Mouse (Mus musculus) intestine, embryonic 15.5 days (tissue): ENCODE data around the gene Dtnbp1. TPM values are rescaled to one million over a fixed set of nuclear protein-coding genes. Genes with fewer than 3 reads are reported as not detected.

Experiments used
- ATAC-seq: fragments of 200-750 bp; cut with Nextera tagmentation; 2 replicates; pipeline ENCODE4 v1.8.0; 2017; ENCODE audit warnings: moderate TSS enrichment, moderate library complexity
- H3K27ac ChIP-seq: fragments of 300-500 bp; sonication (generic); 2 replicates; pipeline ENCODE4 v1.5.1; 2015; ENCODE audit warnings: mild to moderate bottlenecking, inconsistent platforms
- H3K27me3 ChIP-seq: fragments of 300-500 bp; sonication (generic); replicated peaks from 2 replicates; pipeline ENCODE4 v1.6.1; 2015; ENCODE audit warnings: inconsistent platforms
- H3K36me3 ChIP-seq: fragments of 300-500 bp; sonication (generic); 2 replicates; pipeline ENCODE4 v1.6.1; 2015; ENCODE audit warnings: inconsistent platforms
- H3K4me1 ChIP-seq: fragments of 300-500 bp; sonication (generic); replicated peaks from 2 replicates; pipeline ENCODE4 v1.6.1; 2015; ENCODE audit warnings: inconsistent platforms
- H3K4me2 ChIP-seq: fragments of 300-500 bp; sonication (generic); replicated peaks from 2 replicates; pipeline ENCODE4 v1.6.1; 2015; ENCODE audit warnings: mild to moderate bottlenecking, inconsistent platforms
- H3K4me3 ChIP-seq: fragments of 300-500 bp; sonication (generic); replicated peaks from 2 replicates; pipeline ENCODE4 v1.5.1; 2015; ENCODE audit warnings: inconsistent platforms
- H3K9ac ChIP-seq: fragments of 300-500 bp; sonication (generic); 2 replicates; pipeline ENCODE4 v1.6.1; 2015; ENCODE audit warnings: inconsistent platforms
- H3K9me3 ChIP-seq: fragments of 300-500 bp; sonication (generic); 2 replicates; pipeline ENCODE4 v1.6.1; 2016; ENCODE audit warnings: inconsistent platforms
- WGBS: fragments of 180-500 bp; shearing (Covaris S2); methylation state at CpG from one replicate; pipeline ENCODE4 v1.1.7; 2015; 5-methylcytosine and 5-hydroxymethylcytosine counted together
- polyA plus RNA-seq: library from polyadenylated mRNA; unstranded; fragments of >200 nt; fragmentation: Nextera tagmentation; extraction: Ambion mirVana; gene quantifications from 2 replicates; pipeline ENCODE4 v1.2.1, GENCODE M21; 2015

Dtnbp1 gene
- polyA plus RNA-seq, 1 experiment from 2014 or later, result 62.0 TPM

DNA sequence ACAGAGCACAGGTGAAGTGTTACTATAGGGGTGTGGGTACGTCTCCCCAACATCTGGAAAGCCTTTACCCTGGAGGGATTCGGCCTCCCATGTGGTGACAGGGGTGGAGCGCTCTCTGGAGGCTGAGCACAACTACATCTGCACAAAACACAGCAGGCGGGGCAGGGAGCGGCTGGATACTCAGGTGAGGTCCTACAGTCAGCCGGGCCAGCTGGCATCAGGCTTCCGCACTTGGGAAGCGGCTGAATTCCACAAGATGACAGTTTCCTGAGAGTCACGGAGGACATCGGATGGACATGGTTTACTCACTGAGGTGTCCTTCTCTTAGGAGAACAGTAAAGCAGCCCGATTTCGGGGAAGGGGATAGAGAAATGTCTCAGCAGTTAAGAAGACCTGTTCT, 2.7 kb downstream of the Dtnbp1 start:
- 89% methylated on average over 12 of the region's 12 CpGs for WGBS
- ATAC-seq, result no peak
- no peak overlapping the region for H3K4me2 ChIP-seq
- H3K4me1 ChIP-seq, result no peaks in the 10 kb centered on the region; the same call in 1 of the 2 replicates
- no peaks in the 10 kb centered on the region for H3K27me3 ChIP-seq
- no peak overlapping the region for H3K27ac ChIP-seq
- H3K9me3 ChIP-seq, result no peaks in the 10 kb centered on the region
- no peak overlapping the region for H3K4me3 ChIP-seq
- H3K36me3 ChIP-seq, result no peaks in the 10 kb centered on the region
- no peak overlapping the region for H3K9ac ChIP-seq

DNA sequence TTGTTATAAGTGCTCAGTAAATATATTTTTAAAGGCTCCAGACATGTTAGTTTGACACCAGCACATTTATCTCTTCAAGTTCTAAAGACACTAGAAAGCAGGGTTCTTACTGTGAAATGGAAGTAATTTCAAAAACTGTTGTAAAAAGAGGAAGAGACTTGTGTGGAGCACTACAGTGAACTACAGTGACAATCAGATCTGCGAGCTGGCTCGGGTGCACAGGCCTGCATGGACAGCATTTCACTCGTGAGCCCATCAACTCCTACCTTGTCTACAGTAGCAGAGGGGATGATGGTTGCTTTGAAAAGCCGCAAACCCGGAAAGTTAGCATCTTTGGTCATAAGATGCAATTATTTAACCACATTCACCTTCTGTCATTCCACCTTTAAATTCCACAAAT, 5.6 kb downstream of the Dtnbp1 start:
- Histone ChIP-seq H3K27ac (no peak overlapping the region), H3K9me3 (no peaks in the 10 kb centered on the region), H3K4me3 (no peak overlapping the region), H3K4me1 (no peaks in the 10 kb centered on the region; the same call in 1 of the 2 replicates), H3K4me2 (no peak overlapping the region), H3K27me3 (no peaks in the 10 kb centered on the region), H3K9ac (no peak overlapping the region), H3K36me3 (no peaks in the 10 kb centered on the region; the same call in 1 of the 2 replicates)
- 84% methylated on average over 5 of the region's 5 CpGs for WGBS
- ATAC-seq, result no peak

DNA sequence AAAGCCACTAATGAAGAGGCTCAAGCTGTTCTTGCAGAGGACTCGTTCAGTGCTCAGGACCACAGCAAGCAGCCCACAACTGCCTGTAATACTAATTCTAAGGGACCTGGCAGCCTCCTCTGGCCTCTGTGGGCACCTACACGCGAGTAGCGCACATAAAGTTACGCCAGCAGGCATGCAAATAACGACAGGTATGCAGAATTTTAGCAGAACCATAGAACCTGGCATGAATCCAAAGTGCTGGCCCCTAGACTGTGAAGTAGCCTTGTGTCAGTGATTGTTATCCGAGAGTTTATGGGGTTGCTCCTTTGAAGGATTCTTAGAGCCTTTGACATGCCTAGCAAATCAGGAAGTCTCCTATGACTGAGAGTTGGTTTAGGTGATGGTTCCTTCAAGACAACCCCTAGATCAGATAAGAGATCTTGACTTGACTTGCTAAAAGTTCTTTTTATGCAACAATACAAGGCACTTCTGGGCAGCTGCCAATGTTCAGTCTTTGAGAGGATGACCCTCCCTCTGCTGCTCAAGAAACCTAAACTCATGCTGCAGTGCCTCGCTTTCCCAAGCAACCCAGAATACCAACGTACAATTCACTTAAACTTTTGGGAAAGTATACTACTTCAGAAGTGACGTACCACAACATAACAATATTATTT, 9.3 kb downstream of the Dtnbp1 start:
- ATAC-seq, result no peak
- H3K9me3 ChIP-seq, result no peaks in the 10 kb centered on the region
- no peaks in the 10 kb centered on the region; the same call in 1 of the 2 replicates for H3K36me3 ChIP-seq
- H3K27ac ChIP-seq, result no peak overlapping the region
- H3K4me2 ChIP-seq, result no peak overlapping the region
- no peak overlapping the region for H3K4me3 ChIP-seq
- H3K9ac ChIP-seq, result no peak overlapping the region
- no peaks in the 10 kb centered on the region for H3K4me1 ChIP-seq
- H3K27me3 ChIP-seq, result no peaks in the 10 kb centered on the region
- 83% methylated on average over 10 of the region's 10 CpGs for WGBS

DNA sequence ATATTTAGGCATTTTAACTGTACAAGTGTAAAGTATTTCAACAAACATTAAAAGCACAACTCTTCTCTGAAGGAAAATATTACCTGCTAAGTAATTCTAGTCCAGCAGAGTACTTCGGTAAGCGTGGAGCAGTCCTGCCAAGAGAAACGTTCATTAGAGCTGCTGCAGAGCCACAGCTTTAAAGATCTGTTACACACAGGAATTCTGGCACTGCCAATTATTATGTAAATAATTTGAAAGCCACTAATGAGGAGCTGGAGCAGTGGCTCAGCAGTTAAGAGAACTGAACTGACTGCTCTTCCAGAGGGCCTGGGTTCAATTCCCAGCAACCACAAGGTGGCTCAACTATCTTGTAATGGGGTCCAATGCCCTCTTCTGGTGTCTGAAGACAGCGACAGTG, 10.0 kb downstream of the Dtnbp1 start:
- no peaks in the 10 kb centered on the region for H3K9me3 ChIP-seq
- H3K4me2 ChIP-seq, result no peak overlapping the region
- 86% methylated on average over 4 of the region's 4 CpGs for WGBS
- H3K36me3 ChIP-seq, result no peaks in the 10 kb centered on the region; the same call in 1 of the 2 replicates
- no peak overlapping the region for H3K27ac ChIP-seq
- no peaks in the 10 kb centered on the region for H3K27me3 ChIP-seq
- no peaks in the 10 kb centered on the region for H3K4me1 ChIP-seq
- H3K9ac ChIP-seq, result no peak overlapping the region
- no peak overlapping the region for H3K4me3 ChIP-seq
- no peak for ATAC-seq

DNA sequence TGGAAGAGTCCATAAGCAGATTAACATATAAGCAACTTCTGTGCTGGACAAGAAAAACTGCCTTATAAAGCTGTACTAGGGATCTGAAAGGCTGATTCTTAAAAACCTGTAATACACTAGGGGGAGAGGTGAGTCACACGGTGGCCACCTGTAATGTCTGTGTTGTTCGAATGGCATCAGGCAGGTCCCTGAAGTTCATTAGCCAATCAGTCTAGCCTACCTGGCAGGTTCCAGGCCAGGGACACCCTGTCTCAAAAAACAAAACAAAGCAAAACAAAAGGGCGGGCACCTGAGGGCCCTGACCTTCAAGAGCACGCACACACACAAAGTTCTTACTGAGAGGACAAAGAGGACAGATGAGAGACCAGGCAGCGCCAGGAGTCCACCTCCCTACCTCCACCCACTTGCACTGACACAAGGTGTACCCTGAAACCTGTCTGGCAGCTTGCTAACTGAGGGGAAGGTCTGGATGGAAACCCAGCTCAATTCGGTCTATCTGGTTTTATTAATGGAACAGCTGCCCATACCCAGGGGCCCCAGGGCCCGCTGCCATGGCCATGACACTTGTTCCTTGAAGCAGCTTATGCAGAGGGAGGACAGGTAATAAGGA, 11.8 kb downstream of the Dtnbp1 start:
- H3K9ac ChIP-seq, result no peak overlapping the region
- H3K27ac ChIP-seq, result 0 out of 2 replicates have a peak overlapping the region, but pooled peaks have one; percentile 22
- H3K36me3 ChIP-seq, result no peaks in the 10 kb centered on the region; the same call in 1 of the 2 replicates
- H3K4me3 ChIP-seq, result no peak overlapping the region
- H3K27me3 ChIP-seq, result no peaks in the 10 kb centered on the region
- no peaks in the 10 kb centered on the region for H3K9me3 ChIP-seq
- 81% methylated on average over 7 of the region's 7 CpGs for WGBS
- H3K4me1 ChIP-seq, result no peaks in the 10 kb centered on the region
- peak; percentile 88 for ATAC-seq
- no peak overlapping the region for H3K4me2 ChIP-seq

DNA sequence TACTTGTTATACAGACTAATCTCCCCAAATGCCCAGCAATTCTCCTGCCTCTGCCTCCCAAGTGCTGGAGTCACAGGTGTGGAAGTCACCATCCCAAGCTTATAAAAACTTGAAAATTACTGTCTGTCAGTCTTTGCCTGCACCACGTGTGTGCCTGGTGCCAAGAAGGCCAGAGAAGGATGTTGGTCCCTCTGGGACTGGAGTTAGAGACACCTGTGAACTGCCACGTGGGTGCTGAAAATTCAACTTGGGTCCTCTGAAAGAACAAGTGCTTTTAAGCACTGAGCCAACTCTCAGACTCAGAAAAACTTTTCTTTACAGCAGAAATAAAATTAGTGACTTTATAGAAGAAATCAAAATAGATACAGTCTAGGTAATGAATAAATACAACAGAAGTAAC, 15.6 kb downstream of the Dtnbp1 start:
- no peaks in the 10 kb centered on the region for H3K36me3 ChIP-seq
- H3K27ac ChIP-seq, result no peak overlapping the region
- H3K4me2 ChIP-seq, result no peak overlapping the region
- no peak overlapping the region for H3K4me3 ChIP-seq
- H3K9me3 ChIP-seq, result no peaks in the 10 kb centered on the region
- ATAC-seq, result no peak
- WGBS, result 67% methylated on average over 2 of the region's 2 CpGs
- H3K9ac ChIP-seq, result no peak overlapping the region
- no peaks in the 10 kb centered on the region for H3K4me1 ChIP-seq
- H3K27me3 ChIP-seq, result no peaks in the 10 kb centered on the region

DNA sequence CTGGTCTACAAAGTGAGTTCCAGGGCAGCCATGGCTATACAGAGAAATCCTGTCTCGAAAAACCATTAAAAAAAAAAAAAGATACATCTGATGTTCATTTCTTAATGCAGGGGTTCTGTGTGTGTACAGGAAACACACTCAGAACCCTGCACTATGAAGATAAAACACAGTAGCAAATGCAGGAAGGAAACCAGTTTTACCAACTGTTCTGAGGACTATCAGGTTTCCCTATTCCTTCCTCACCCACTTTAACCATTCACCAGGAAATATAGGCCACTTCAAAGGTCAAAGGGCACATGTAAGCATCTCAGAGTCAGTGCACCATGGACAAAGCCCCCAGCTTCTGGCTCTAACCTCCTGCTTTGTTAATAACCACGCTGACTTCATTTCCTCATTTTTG, 16.6 kb downstream of the Dtnbp1 start:
- Histone ChIP-seq H3K4me3 (no peak overlapping the region), H3K9ac (no peak overlapping the region), H3K4me2 (no peak overlapping the region), H3K9me3 (no peaks in the 10 kb centered on the region), H3K4me1 (no peaks in the 10 kb centered on the region), H3K36me3 (no peaks in the 10 kb centered on the region), H3K27me3 (no peaks in the 10 kb centered on the region), H3K27ac (no peak overlapping the region)
- WGBS, result 52% methylated on average over 2 of the region's 2 CpGs
- ATAC-seq, result 0 out of 2 replicates have a peak, but pooled peaks have one; percentile 34

DNA sequence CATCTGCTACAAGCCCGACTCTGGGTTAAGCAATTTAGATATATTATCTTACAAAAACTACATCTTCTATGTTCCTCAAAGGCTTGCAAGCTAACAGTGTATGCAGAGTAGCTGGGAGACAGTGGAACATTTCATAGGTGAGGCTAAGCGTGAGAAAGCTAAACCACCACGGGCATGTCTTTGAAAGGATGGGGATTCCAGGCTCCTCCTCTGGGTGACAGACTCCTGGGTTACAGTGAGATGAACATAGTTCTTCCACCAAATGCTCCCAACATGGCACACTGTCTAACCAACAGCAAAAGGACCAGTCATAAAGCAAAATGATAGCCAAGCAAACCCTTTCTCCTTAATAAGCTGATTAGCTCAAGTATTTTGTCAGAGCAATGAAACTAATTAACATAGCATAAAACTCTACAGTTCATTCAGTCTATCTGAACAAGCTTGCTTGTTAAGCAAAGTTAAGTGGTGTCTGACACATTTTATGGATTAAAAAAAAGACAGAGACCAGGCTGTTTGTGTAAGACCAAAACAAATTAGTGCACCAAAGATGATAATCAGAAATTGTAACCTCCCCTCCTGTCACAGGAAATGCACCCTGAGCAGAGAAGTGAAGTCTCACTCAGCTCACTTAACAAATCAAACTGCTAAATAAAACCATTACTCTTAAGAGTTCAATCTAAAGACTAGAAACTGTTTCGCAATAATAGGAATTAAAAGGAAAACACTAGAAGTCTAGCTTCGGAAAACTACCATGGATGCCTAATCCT, 18.1 kb downstream of the Dtnbp1 start:
- H3K36me3 ChIP-seq, result no peaks in the 10 kb centered on the region
- no peaks in the 10 kb centered on the region for H3K9me3 ChIP-seq
- H3K4me1 ChIP-seq, result no peaks in the 10 kb centered on the region
- H3K27me3 ChIP-seq, result no peaks in the 10 kb centered on the region
- H3K27ac ChIP-seq, result no peak overlapping the region
- ATAC-seq, result no peak
- 86% methylated on average over 5 of the region's 5 CpGs for WGBS
- H3K4me3 ChIP-seq, result no peak overlapping the region
- H3K9ac ChIP-seq, result no peak overlapping the region
- H3K4me2 ChIP-seq, result no peak overlapping the region

DNA sequence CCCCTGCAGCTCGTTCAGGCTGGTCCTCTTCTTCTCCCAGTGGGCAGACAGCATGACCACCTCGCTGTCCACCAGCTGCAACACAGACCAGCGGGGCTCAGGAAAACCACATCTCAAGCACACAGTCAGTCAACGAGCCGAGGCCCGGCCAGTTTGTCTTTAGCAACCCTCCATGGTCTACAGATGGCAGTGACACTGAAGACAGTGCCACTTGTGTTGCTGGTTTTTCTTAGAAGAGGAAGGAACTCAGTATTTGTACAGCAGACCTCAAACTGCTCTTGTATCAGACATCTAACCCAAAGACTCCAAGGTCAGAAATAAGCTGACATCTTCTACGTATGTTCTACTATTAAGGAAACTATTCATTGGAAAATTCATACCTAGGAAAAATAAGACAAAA, 19.1 kb downstream of the Dtnbp1 start:
- Histone ChIP-seq H3K27ac (no peak overlapping the region), H3K36me3 (no peaks in the 10 kb centered on the region), H3K4me1 (no peaks in the 10 kb centered on the region), H3K4me2 (no peak overlapping the region), H3K27me3 (no peaks in the 10 kb centered on the region), H3K4me3 (no peak overlapping the region), H3K9ac (no peak overlapping the region), H3K9me3 (no peaks in the 10 kb centered on the region)
- 84% methylated on average over 7 of the region's 7 CpGs for WGBS
- no peak for ATAC-seq

DNA sequence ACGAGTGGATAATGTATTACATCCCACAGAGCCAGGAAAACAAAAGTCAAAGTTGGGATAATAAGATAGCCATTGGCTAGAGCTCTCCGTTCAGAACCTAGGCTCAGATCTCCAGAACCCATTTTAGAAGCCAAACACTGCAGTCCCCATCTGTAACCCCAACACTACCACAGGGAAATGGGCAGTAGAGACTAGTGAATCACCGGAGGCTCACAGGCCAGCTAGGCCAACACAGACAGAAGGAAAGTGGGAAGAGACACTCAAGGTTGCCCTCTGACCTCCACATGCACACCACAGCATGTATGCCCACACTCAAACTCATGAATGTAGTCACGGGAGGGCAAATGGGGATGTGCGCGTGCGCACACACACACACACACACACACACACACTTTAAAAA, 22.5 kb downstream of the Dtnbp1 start:
- no peak for ATAC-seq
- no peak overlapping the region for H3K9ac ChIP-seq
- no peak overlapping the region for H3K4me2 ChIP-seq
- no peaks in the 10 kb centered on the region for H3K4me1 ChIP-seq
- no peaks in the 10 kb centered on the region for H3K27me3 ChIP-seq
- no peak overlapping the region for H3K27ac ChIP-seq
- no peak overlapping the region for H3K4me3 ChIP-seq
- no peaks in the 10 kb centered on the region for H3K9me3 ChIP-seq
- no peaks in the 10 kb centered on the region for H3K36me3 ChIP-seq
- WGBS, result 89% methylated on average over 7 of the region's 7 CpGs

DNA sequence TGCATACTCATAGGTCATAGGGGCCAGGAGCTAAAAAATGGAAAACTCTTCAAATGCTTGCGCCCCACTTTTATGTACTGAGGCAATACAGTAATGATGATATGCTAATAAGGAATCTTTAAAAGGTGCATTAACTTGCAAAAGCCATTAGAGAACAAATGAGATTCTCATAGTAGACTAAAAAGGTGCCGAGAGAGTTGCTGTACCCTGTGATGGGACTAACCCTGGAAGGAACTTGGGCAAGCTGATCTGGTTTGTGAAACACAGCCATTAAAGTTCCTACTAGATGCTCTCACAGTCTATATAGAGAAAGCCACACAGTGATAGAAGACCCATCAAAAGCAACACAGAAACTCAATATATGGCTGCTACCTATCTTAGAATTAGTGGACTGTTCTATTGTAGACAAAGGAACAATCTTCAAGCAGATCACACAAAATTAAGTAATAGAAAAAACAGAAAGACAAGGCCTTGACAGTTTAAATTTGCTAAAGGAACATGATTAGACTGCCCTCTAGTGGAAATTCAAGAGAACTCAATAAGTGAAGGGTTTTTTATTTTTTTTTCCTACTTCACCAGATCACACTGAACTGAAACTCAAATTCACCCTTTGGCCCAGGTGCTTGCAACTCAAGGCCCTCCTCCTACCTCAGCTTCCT, 24.3 kb downstream of the Dtnbp1 start:
- Histone ChIP-seq H3K9ac (no peak overlapping the region), H3K27ac (no peak overlapping the region), H3K4me1 (no peaks in the 10 kb centered on the region), H3K36me3 (no peaks in the 10 kb centered on the region), H3K4me2 (no peak overlapping the region), H3K27me3 (no peaks in the 10 kb centered on the region), H3K9me3 (no peaks in the 10 kb centered on the region), H3K4me3 (no peak overlapping the region)
- 77% methylated on average over 2 of the region's 2 CpGs for WGBS
- ATAC-seq, result no peak

DNA sequence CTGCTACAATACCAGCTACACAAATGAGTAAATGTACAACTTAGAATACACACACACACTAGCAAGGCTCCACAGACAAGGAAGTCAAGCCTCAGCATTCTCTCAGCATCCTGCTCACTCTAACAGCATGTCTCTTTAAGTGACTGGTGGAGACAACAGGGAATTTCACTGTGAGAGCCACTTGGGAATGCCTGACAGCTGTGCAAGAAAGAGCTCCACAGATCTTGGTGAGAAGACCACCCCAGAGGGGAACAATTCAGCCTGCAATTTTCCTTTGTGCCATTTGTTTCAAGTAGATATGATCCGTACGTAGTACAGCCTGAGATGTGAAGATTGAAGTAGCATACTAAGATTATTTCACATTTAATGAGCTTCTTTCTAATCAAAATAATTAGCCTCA, 24.9 kb downstream of the Dtnbp1 start:
- Histone ChIP-seq H3K27ac (no peak overlapping the region), H3K36me3 (no peaks in the 10 kb centered on the region), H3K27me3 (no peaks in the 10 kb centered on the region), H3K4me1 (no peaks in the 10 kb centered on the region), H3K9me3 (no peaks in the 10 kb centered on the region), H3K9ac (no peak overlapping the region), H3K4me2 (no peak overlapping the region), H3K4me3 (no peak overlapping the region)
- no peak for ATAC-seq
- 56% methylated on average over 2 of the region's 2 CpGs for WGBS
